Mouse (Mus musculus) neural tube, embryonic 13.5 days (tissue): ENCODE data around the gene Angel2. TPM values are rescaled to one million over a fixed set of nuclear protein-coding genes. Genes with fewer than 3 reads are reported as not detected.
A peak's percentile ranks its signal among the peaks of the same experiment; 100 is the strongest.

Experiments
- ATAC-seq: fragments of 200-750 bp; cut with Nextera tagmentation; 2 replicates; pipeline ENCODE4 v1.8.0; 2017; ENCODE audit warnings: low read depth, mild to moderate bottlenecking, moderate TSS enrichment, moderate library complexity
- H3K27ac ChIP-seq: fragments of 300-500 bp; sonication (generic); replicated peaks from 2 replicates; pipeline ENCODE4 v1.5.1; 2015; ENCODE audit warnings: moderate library complexity, mild to moderate bottlenecking, inconsistent platforms
- H3K27me3 ChIP-seq: fragments of 300-500 bp; sonication (generic); 2 replicates; pipeline ENCODE4 v1.6.1; 2015; ENCODE audit warnings: mild to moderate bottlenecking, inconsistent platforms
- H3K36me3 ChIP-seq: fragments of 300-500 bp; sonication (generic); 2 replicates; pipeline ENCODE4 v1.6.1; 2015; ENCODE audit warnings: mild to moderate bottlenecking, inconsistent platforms
- H3K4me1 ChIP-seq: fragments of 300-500 bp; sonication (generic); replicated peaks from 2 replicates; pipeline ENCODE4 v1.6.1; 2015; ENCODE audit warnings: inconsistent platforms
- H3K4me2 ChIP-seq: fragments of 300-500 bp; sonication (generic); 2 replicates; pipeline ENCODE4 v1.6.1; 2015; ENCODE audit warnings: inconsistent platforms, mild to moderate bottlenecking, moderate library complexity
- H3K4me3 ChIP-seq: fragments of 300-500 bp; sonication (generic); 2 replicates; pipeline ENCODE4 v1.5.1; 2015; ENCODE audit warnings: mild to moderate bottlenecking, inconsistent platforms
- H3K9ac ChIP-seq: fragments of 300-500 bp; sonication (generic); 2 replicates; pipeline ENCODE4 v1.6.1; 2015; ENCODE audit warnings: moderate library complexity, mild to moderate bottlenecking, inconsistent platforms
- H3K9me3 ChIP-seq: fragments of 300-500 bp; sonication (generic); 2 replicates; pipeline ENCODE4 v1.6.1; 2016; ENCODE audit warnings: inconsistent platforms
- WGBS: fragments of 180-500 bp; shearing (Covaris S2); methylation state at CpG from one replicate; pipeline ENCODE4 v1.1.7; 2015; 5-methylcytosine and 5-hydroxymethylcytosine counted together
- polyA plus RNA-seq: library from polyadenylated mRNA; unstranded; fragments of >200 nt; fragmentation: Nextera tagmentation; extraction: Ambion mirVana; gene quantifications from 2 replicates; pipeline ENCODE4 v1.2.1, GENCODE M21; 2015

The Angel2 gene
- polyA plus RNA-seq, 1 experiment from 2014 or later = 51.4 TPM

GRCm38 (mm10) chr1:190944109-190944760 lies 19.3 kb downstream of the Angel2 start:
- no peaks in the 10 kb centered on the region for H3K27me3 ChIP-seq
- no peak overlapping the region for H3K9ac ChIP-seq
- no peaks in the 10 kb centered on the region for H3K4me1 ChIP-seq
- peak; percentile 82 for ATAC-seq
- no peak overlapping the region for H3K4me2 ChIP-seq
- H3K36me3 ChIP-seq = peaks cover 89% of the 10 kb centered on the region
- H3K9me3 ChIP-seq = no peaks in the 10 kb centered on the region
- H3K27ac ChIP-seq = no peak overlapping the region
- no peak overlapping the region for H3K4me3 ChIP-seq
- 53% methylated on average over 6 of the region's 6 CpGs for WGBS

- Histone ChIP-seq H3K9me3 (no peaks in the 10 kb centered on the region), H3K27ac (no peak overlapping the region), H3K36me3 (peaks cover 88% of the 10 kb centered on the region), H3K4me1 (no peaks in the 10 kb centered on the region), H3K4me2 (no peak overlapping the region), H3K4me3 (no peak overlapping the region), H3K27me3 (no peaks in the 10 kb centered on the region), H3K9ac (no peak overlapping the region)
- WGBS = 89% methylated on average over 5 of the region's 5 CpGs
- ATAC-seq = no peak
These were observed 23.1 kb downstream of the Angel2 start for GRCm38 (mm10) chr1:190947986-190948385.

- H3K9me3 ChIP-seq = no peaks in the 10 kb centered on the region
- H3K27me3 ChIP-seq = no peaks in the 10 kb centered on the region
- H3K4me1 ChIP-seq = no peaks in the 10 kb centered on the region
- 93% methylated on average over 7 of the region's 7 CpGs for WGBS
- H3K27ac ChIP-seq = no peak overlapping the region
- H3K9ac ChIP-seq = no peak overlapping the region
- H3K4me2 ChIP-seq = no peak overlapping the region
- H3K36me3 ChIP-seq = peaks cover 88% of the 10 kb centered on the region
- no peak overlapping the region for H3K4me3 ChIP-seq
- ATAC-seq = no peak
These were observed 23.5 kb downstream of the Angel2 start for GRCm38 (mm10) chr1:190948439-190948838.

- H3K9ac ChIP-seq = no peak overlapping the region
These were observed 23.9 kb downstream of the Angel2 start for GRCm38 (mm10) chr1:190948846-190949245.

GRCm38 (mm10) chr1:190951014-190951413 lies 26.1 kb downstream of the Angel2 start:
- Histone ChIP-seq H3K4me3 (no peak overlapping the region), H3K27me3 (no peaks in the 10 kb centered on the region), H3K9me3 (no peaks in the 10 kb centered on the region), H3K4me1 (no peaks in the 10 kb centered on the region), H3K4me2 (no peak overlapping the region), H3K27ac (no peak overlapping the region), H3K36me3 (peaks cover 97% of the 10 kb centered on the region), H3K9ac (no peak overlapping the region)
- no peak for ATAC-seq
- WGBS = 87% methylated on average over 5 of the region's 5 CpGs

More at GRCm38 (mm10) chr1:190948846-190949245, 23.9 kb downstream of the Angel2 start:
- no peak for ATAC-seq
- Histone ChIP-seq H3K9me3 (no peaks in the 10 kb centered on the region), H3K4me1 (no peaks in the 10 kb centered on the region), H3K27me3 (no peaks in the 10 kb centered on the region), H3K4me2 (no peak overlapping the region), H3K4me3 (no peak overlapping the region), H3K36me3 (peaks cover 88% of the 10 kb centered on the region), H3K27ac (no peak overlapping the region)
- 91% methylated on average over 17 of the region's 17 CpGs for WGBS

GRCm38 (mm10) chr1:190953009-190953408 lies 28.1 kb downstream of the Angel2 start:
- Histone ChIP-seq H3K9ac (no peak overlapping the region), H3K4me1 (no peaks in the 10 kb centered on the region), H3K4me3 (no peak overlapping the region), H3K27ac (no peak overlapping the region), H3K27me3 (no peaks in the 10 kb centered on the region), H3K9me3 (no peaks in the 10 kb centered on the region), H3K36me3 (peaks cover 99% of the 10 kb centered on the region), H3K4me2 (no peak overlapping the region)
- 86% methylated on average over 3 of the region's 3 CpGs for WGBS
- no peak for ATAC-seq

- no peak overlapping the region for H3K4me2 ChIP-seq
- no peak overlapping the region for H3K9ac ChIP-seq
- no peaks in the 10 kb centered on the region for H3K9me3 ChIP-seq
- no peak overlapping the region for H3K27ac ChIP-seq
- no peaks in the 10 kb centered on the region for H3K4me1 ChIP-seq
- WGBS = 90% methylated on average over 5 of the region's 5 CpGs
- ATAC-seq = no peak
- peaks cover 99% of the 10 kb centered on the region for H3K36me3 ChIP-seq
- H3K27me3 ChIP-seq = no peaks in the 10 kb centered on the region
- no peak overlapping the region for H3K4me3 ChIP-seq
These were observed 33.9 kb downstream of the Angel2 start for GRCm38 (mm10) chr1:190958821-190959220.

- H3K4me1 ChIP-seq = no peaks in the 10 kb centered on the region
- 0 out of 2 replicates have a peak, but pooled peaks have one; percentile 15 for ATAC-seq
- H3K36me3 ChIP-seq = peaks cover 97% of the 10 kb centered on the region
- no peak overlapping the region for H3K4me3 ChIP-seq
- no peak overlapping the region for H3K27ac ChIP-seq
- no peaks in the 10 kb centered on the region for H3K9me3 ChIP-seq
- H3K9ac ChIP-seq = no peak overlapping the region
- H3K27me3 ChIP-seq = no peaks in the 10 kb centered on the region
- WGBS = 89% methylated on average over 3 of the region's 3 CpGs
- H3K4me2 ChIP-seq = no peak overlapping the region
These were observed 37.8 kb downstream of the Angel2 start for GRCm38 (mm10) chr1:190962760-190963159.

- H3K27me3 ChIP-seq = no peaks in the 10 kb centered on the region
- no peak overlapping the region for H3K4me3 ChIP-seq
- no peak overlapping the region for H3K9ac ChIP-seq
- no peak for ATAC-seq
- no peak overlapping the region for H3K4me2 ChIP-seq
- H3K36me3 ChIP-seq = peaks cover 97% of the 10 kb centered on the region
- no peak overlapping the region for H3K27ac ChIP-seq
- WGBS = 90% methylated on average over 15 of the region's 15 CpGs
- no peaks in the 10 kb centered on the region for H3K9me3 ChIP-seq
- no peaks in the 10 kb centered on the region for H3K4me1 ChIP-seq
These were observed 40.3 kb downstream of the Angel2 start for GRCm38 (mm10) chr1:190964992-190965780.

GRCm38 (mm10) chr1:190968010-190968409 lies 43.1 kb downstream of the Angel2 start:
- Histone ChIP-seq H3K4me1 (peaks cover 9% of the 10 kb centered on the region), H3K36me3 (peaks cover 96% of the 10 kb centered on the region), H3K27ac (no peak overlapping the region), H3K4me2 (no peak overlapping the region), H3K27me3 (no peaks in the 10 kb centered on the region), H3K4me3 (no peak overlapping the region), H3K9ac (no peak overlapping the region), H3K9me3 (no peaks in the 10 kb centered on the region)
- ATAC-seq = no peak
- WGBS = 93% methylated on average over 7 of the region's 7 CpGs

- no peak for ATAC-seq
- H3K36me3 ChIP-seq = peaks cover 90% of the 10 kb centered on the region
- H3K9ac ChIP-seq = no peak overlapping the region
- H3K9me3 ChIP-seq = no peaks in the 10 kb centered on the region
- no peaks in the 10 kb centered on the region for H3K27me3 ChIP-seq
- no peak overlapping the region for H3K4me2 ChIP-seq
- H3K4me1 ChIP-seq = peaks cover 46% of the 10 kb centered on the region
- H3K4me3 ChIP-seq = no peak overlapping the region
- H3K27ac ChIP-seq = no peak overlapping the region
- WGBS = 86% methylated on average over 14 of the region's 14 CpGs
These were observed 47.0 kb downstream of the Angel2 start for GRCm38 (mm10) chr1:190971708-190972610.
